In the genomic region with DNA sequence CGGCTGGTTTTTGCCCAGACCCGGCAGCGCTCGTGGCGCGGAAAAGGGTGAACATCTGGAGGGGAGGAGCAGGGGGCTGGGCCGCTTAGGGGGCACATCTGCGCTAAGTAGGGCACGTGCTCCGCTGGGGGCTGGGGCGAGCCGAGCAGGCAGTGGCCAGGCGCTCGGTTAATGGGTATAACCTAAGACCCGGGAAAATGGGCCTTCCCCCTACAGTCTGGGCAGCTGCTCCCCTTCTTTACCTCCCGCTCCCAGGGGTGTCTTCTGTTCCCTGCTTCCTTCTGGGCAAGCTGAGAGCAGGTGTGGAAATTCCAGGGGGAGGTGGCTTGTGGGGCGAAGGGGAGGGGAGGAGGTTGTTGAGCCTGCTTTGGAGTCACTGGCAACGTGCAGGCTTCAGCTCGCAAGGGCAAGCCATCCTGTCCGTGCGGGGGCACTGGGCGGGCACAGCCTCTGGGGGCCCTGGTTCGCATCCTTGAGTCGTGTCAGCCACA, we compare ENCODE assay signal across 8 mouse cellular contexts.
DNase-seq lines count a peak whose midpoint lies in the region; ATAC-seq lines count a peak whose summit lies in the region.

No protein-coding gene starts in this region.

- WGBS in hindbrain, embryonic 13.5 days, result 2% methylated on average over 24 of the region's 24 CpGs
- 2% methylated on average over 24 of the region's 24 CpGs for WGBS in limb, embryonic 12.5 days
- under 1% methylated on average over 24 of the region's 24 CpGs for WGBS in midbrain, embryonic 12.5 days

- peak overlapping the region; percentile 99 for H3K9ac ChIP-seq in hindbrain, embryonic 13.5 days
- H3K9ac ChIP-seq in limb, embryonic 12.5 days (replicated peaks), result peak overlapping the region; percentile 90
- H3K9ac ChIP-seq in midbrain, embryonic 12.5 days (replicated peaks), result peak overlapping the region; percentile 94

- H3K9me3 ChIP-seq in hindbrain, embryonic 13.5 days, result no peaks in the 10 kb centered on the region
- no peaks in the 10 kb centered on the region for H3K9me3 ChIP-seq in limb, embryonic 12.5 days
- H3K9me3 ChIP-seq in midbrain, embryonic 12.5 days, result no peaks in the 10 kb centered on the region

- peak overlapping the region; percentile 88 for H3K4me2 ChIP-seq in hindbrain, embryonic 13.5 days
- H3K4me2 ChIP-seq in limb, embryonic 12.5 days, result peak overlapping the region; percentile 90
- peak overlapping the region; percentile 82 for H3K4me2 ChIP-seq in midbrain, embryonic 12.5 days (replicated peaks)

- peak overlapping the region; percentile 95 for H3K27ac ChIP-seq in hindbrain, embryonic 13.5 days
- H3K27ac ChIP-seq in limb, embryonic 12.5 days, result peak overlapping the region; percentile 91
- H3K27ac ChIP-seq in midbrain, embryonic 12.5 days (replicated peaks), result peak overlapping the region; percentile 90

- no peaks in the 10 kb centered on the region for H3K27me3 ChIP-seq in hindbrain, embryonic 13.5 days
- H3K27me3 ChIP-seq in limb, embryonic 12.5 days, result no peaks in the 10 kb centered on the region
- no peaks in the 10 kb centered on the region for H3K27me3 ChIP-seq in midbrain, embryonic 12.5 days

- DNase-seq in right cerebral cortex, postnatal 25 days, result peak; percentile 51
- no peak for DNase-seq in right cerebral cortex, postnatal 36 days (ENCODE audit: low spot score in 2 of 2)
- DNase-seq in embryo, embryonic 11 days, result peak; percentile 76
- DNase-seq in thymus, postnatal 0 days (ENCODE audit: low spot score), result peak; percentile 65
- DNase-seq in cerebellum, postnatal 36 days, result no peak

- H3K36me3 ChIP-seq in hindbrain, embryonic 13.5 days, result no peaks in the 10 kb centered on the region
- 0 out of 2 replicates have a peak, but pooled peaks cover 7% of the 10 kb centered on the region for H3K36me3 ChIP-seq in limb, embryonic 12.5 days
- no peaks in the 10 kb centered on the region for H3K36me3 ChIP-seq in midbrain, embryonic 12.5 days

- peak overlapping the region; percentile 97 for H3K4me3 ChIP-seq in hindbrain, embryonic 13.5 days
- H3K4me3 ChIP-seq in limb, embryonic 12.5 days (replicated peaks), result peak overlapping the region; percentile 88
- peak overlapping the region; percentile 91 for H3K4me3 ChIP-seq in midbrain, embryonic 12.5 days

- H3K4me1 ChIP-seq in hindbrain, embryonic 13.5 days (replicated peaks), result peaks cover 50% of the 10 kb centered on the region
- H3K4me1 ChIP-seq in limb, embryonic 12.5 days (replicated peaks), result peaks cover 69% of the 10 kb centered on the region
- peaks cover 35% of the 10 kb centered on the region for H3K4me1 ChIP-seq in midbrain, embryonic 12.5 days

- ATAC-seq in hindbrain, embryonic 13.5 days (ENCODE audit: low FRiP score), result peak; percentile 67
- ATAC-seq in limb, embryonic 12.5 days (ENCODE audit: insufficient number of reproducible peaks, insufficient read depth, low FRiP score, low TSS enrichment, low read depth), result peak; percentile 73
- ATAC-seq in midbrain, embryonic 12.5 days (ENCODE audit: low FRiP score, low read depth), result peak; percentile 67

Comparison
In these comparisons a context has a peak if more than half of its experiments do, and no peak if none do; other contexts are left out.
1. DNase-seq: peak in right cerebral cortex, postnatal 25 days (single experiment), embryo, embryonic 11 days (single experiment) and thymus, postnatal 0 days (single experiment); none in right cerebral cortex, postnatal 36 days (0 of 2) and cerebellum, postnatal 36 days (0 of 2).
2. Peak in every context shown above with its lines, with median percentiles within 50 percentile points of each other: ATAC-seq, H3K27ac ChIP-seq, H3K4me2 ChIP-seq, H3K4me3 ChIP-seq and H3K9ac ChIP-seq.